Mouse (Mus musculus) 3134 (cell line): ENCODE measurements around the gene Iqgap2.

Experiments
- DNase-seq: peaks from one replicate; pipeline ENCODE4 v3.0.0-alpha.2; 2011; ENCODE audit warnings: low spot score; ENCODE audit not compliant: insufficient read length; ENCODE audit errors: extremely low read depth

The Iqgap2 gene

DNA sequence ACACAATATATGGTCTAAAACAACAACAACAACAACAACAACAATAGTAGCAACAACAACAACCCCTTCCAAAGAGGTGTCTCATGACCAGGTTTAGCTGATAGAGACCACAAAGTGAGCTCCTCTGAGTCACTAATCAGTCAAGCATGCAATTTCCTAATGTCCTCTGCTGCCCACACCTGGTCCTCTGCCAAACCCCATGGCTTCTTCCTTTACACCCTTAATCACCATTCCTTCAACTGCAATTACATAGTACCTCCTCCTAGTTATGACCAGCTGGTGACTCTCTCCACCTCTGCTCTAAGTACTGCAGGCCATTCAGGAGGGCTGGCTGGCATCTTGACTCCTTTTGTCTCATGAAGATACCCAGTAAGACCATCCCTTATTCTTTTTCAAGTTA is 60.0 kb downstream of the Iqgap2 start:
- DNase-seq, result no peak

DNA sequence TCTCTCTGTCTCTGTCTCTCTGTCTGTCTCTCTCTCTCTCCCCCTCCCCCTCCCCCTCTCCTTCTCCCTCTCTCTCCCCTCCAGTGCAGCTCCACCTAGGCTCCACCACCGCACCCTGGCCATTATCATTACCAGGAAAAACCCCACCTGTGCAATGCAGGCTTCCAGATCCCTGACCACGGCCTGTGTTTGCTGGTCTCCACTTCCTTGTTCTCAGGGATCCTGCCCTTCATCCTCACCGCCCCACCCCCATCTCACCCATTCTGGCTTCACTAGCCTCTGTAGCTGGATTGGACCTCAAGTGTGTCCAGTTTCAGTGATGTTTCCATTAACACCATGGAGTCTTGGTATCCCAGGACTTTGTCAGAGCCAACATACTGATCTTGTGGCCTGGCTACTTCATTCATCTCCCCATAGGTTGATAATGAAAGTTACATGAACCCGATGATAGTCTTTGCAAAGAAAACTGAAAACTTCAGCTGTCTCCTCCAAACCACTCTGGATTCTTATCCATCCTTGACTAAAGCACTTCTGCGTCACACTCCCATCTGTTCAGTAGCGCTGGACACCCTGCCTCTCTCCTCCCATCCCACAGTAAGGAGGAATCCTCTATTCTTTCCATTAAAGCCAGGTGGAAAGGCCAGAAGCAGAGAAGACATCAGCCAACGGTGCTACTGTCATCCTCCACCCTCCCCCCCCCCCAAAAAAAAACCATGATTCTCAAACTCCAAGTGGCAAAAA is 62.1 kb downstream of the Iqgap2 start:
- DNase-seq, result no peak

DNA sequence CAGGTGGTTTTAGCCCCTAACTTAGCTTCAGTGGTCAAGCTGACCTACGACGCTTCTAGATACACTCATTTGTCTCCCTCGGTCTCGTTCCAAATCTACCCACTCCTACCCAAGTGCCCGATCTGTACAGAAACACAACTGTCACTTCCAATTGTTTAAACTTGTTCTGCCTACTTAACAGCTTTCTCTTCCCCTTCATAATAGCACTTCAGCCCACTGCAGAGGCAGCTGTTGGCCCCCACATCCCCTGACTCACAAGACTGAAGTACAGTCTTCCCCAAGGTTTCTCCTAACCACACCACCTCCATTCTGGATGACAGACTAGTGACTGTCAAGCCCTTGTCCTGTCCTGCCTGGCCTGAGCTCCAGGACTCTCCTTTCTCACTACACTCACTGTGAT is 63.1 kb downstream of the Iqgap2 start:
- DNase-seq, result no peak

DNA sequence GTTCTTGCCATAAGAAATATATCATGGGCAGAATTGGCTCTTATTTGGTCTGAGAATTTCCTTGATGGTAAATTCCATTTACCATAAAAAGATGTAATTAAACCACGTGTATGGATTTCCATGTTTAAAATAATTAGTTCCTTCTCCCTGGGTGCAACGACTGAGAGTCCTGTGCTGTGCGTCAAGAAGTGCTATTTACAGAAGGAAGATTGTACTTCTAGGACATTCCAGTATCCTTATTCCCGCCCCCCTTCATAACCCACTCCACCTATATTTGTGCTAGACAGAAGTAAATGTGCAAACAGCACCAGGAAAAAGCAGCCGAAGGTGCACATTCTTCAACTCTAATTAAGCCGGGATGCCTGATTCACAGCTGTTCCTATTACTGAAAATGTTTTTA is 65.5 kb downstream of the Iqgap2 start:
- no peak for DNase-seq

DNA sequence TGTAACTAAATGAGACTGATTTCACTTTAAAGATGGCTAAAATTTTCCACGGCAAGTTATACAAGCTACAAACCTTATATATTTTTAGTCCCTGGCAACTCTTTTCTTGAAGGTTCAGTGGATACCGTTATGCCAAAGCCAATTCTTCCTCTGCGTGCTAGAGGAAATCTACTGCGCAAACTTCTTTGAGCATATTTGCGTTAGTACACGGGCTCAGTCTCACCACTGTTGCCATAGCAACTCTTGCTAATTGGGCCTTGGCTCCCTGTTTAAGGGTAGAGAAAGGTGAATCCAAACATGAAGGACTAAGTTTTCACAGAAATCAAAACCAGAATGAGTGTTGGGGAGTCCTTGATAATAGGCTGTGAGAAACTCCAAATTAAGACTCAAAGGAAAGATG is 68.8 kb downstream of the Iqgap2 start:
- no peak for DNase-seq

DNA sequence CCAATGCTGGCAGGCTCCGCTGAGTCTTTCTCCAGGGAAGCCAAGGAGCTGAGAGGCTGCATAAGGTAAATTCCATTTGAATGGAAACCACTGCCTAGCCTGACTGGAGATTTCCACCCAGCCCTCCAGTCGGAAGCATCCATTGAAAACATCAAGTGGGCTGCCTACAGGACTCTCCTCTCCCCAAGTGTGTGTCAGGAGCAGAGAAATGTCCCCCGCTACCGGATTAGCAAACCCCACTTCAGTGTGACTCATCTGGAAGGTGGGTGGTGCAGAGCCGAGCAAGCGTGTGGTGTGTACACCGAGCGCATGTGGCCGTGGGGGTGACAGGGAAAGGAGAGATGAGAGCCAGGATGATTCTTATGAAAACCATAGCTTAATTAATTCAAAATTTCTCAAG is 71.7 kb downstream of the Iqgap2 start:
- DNase-seq, result no peak

DNA sequence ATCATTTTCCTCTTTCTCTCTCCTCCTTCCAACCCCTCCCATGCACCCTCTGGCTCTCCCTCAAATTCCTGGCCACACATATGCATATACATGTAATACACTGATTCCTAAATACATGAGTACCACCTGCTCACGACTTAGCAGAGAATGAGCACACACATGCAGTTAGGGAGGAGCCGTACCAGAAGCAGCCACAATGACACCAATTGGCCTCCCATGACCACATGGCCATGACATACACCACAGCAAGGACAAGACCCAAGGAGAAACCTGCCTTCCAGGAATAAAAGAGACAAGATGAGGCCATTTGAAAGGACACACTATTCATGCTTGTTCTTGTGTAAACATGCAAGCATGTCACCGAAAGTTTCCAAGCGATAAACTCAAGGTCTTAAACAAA is 72.8 kb downstream of the Iqgap2 start:
- DNase-seq, result no peak

DNA sequence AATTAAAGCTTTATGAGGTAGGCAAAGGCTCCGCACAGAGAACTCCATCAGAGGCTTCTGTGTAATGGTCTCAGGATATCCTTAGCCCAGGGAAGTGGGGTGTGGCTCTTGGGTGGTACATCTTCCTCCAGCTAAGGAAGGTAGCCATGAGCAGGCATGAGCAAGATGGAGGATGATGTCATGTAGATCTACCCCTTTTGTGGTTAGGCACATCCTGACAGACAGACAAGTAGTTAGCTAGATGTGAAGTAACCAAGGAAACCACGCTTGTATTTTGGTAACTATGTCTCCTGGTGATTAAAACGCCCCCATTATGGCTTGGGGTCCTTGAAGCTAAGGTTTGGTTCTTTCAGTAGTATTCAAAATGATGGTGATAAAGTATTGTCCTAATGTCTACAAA is 78.1 kb downstream of the Iqgap2 start:
- no peak for DNase-seq

DNA sequence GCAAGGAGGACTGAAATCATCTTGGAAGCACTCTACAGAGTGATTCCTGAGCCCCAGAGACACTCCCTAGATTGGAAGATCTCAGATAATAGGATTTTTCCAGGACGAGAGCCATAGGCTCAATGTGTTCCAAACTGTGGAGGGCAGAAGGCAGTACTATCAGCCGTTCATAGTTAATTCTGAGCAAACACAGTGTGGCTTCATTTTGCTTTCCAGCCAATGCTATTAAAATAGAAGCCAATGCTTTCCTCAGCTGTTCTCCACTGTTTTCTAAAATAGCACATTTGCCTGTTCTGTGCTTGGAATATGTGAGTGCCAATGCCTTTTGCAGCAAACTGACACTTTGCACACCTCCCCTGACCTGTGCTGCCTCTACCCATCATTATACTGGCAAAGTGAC is 80.9 kb downstream of the Iqgap2 start:
- DNase-seq, result no peak

DNA sequence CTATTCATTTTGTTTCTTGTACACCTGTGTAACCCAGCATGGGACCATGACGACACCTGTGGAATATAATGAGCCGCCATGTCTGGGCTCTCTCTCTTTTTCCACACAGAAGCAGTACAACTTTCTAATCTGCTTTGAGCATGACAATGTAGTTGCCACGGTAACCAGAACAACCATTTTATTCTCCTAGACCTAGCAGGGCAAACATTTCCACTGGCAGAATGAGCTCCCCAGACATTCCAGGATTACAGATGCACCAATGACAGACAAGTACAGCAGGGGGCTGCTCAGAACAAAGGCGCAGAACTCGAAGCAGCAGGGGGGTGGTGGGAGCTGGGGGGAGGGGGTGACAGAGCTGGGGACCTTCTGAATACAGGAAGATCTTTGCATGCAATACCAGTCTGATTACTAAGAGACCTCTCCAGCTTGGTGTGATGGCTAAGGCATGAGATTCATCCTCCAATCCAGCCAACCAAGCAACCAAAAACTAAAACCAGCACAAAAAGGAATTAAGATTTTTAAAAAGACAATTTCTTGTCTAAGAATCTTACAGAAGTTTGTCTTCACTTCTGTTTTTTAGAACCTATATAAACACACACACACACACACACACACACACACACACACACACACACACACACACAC is 84.5 kb downstream of the Iqgap2 start:
- no peak for DNase-seq

DNA sequence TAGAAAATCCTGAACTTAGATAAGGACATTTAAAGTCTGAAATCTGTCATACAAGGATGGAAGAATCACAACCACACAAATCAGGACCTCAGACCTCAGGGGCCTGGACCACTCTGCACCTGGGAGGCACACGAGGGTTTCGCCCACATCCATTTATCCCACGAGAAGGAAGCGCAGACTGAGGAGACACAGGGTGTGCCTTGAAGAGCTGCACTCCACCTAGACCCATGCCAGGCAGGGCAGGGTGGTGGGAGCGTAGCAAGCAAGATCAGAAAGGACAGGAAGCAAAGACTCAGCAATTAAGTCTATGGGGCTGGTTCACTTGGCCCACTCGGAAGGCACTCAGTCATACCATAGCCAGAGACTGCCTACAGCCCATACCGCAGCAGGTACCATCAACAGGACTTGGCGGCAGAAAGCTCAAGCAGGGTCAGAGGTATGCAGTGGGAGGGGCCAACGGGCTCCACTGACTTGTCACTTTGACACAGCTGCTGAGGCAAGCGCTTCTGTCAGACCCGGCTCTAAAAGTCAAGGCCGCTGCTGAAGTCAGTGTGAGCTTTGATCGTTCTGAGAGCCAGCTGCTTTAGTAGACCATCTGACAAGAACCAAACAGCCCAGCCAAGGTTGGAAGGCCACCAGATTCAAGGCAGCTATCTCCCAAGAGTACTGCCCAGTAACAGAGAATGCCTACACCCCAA is 86.1 kb downstream of the Iqgap2 start:
- no peak for DNase-seq

DNA sequence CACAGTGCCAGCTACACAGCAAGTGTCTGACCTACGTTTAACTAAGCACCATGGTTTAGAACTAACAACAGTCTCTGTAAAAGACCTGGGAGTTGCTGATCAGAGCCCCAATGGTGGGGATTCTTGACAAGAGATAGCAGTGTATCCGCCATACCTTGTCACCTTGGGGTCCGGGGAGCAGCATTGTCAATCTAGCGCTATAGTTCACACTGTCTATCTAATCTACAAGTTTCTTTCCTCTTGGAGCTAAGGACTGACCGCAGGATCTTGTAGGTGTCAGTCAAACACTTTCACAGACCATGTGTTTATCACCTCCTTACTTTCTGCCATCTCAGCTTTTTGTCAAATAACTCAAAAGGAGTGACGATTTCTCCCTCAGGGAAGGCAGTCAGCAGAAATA is 87.6 kb downstream of the Iqgap2 start:
- no peak for DNase-seq

DNA sequence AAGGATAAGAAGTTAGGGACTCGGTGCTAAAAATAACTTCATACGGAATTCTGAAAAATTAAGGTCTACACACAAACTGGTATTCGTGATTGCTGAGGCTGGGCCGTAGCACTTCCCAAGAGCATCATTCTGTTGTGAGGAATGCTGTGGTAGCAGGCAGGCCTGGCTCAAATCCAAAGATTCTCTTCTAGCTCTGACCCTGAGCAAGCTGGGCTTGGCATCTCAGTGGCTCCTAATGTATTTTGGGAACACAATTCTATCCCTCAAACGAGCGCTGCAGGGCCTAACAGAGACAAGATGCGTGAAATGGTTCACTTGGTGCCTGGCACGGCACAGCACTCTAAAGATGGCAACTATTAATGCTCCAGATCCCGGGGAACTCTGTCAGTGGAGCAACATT is 90.8 kb downstream of the Iqgap2 start:
- DNase-seq, result no peak

DNA sequence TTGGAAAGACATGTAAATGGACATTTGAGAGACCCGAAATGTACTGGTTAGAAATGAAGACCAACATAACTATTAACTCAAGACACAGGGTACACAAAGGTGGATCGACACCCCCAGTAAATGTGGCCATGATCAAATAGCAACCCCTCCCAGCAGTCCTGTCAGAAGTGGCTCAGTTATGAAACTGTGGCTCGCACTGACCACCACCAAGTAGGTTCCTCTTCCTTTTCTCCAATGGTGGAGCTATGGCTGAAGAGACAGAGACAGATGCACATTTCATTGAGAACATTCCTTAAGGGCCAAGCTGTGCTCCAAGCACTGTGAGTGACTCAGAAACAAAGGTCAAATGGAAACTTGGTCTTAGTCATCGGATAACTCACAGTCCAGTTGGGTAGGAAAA is 92.4 kb downstream of the Iqgap2 start:
- no peak for DNase-seq

DNA sequence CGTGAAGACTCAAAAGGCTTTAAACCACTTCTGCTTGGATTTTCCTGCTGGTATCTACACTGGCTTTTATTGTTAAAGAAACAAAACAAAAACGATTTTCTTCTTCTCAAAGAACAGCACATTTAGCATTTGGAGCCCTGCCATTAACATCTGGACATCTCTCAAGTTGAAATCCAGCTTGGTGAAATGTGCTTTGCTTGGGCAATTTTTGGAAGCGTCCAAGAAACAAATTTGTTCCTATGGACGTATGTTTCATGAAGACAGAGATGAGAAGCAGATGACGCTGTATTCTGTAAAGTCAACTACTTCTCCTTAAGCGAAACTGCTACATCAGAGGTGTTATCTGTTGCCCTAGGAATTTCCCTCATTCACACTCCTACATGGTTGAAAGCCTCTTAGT is 93.0 kb downstream of the Iqgap2 start:
- DNase-seq, result no peak

DNA sequence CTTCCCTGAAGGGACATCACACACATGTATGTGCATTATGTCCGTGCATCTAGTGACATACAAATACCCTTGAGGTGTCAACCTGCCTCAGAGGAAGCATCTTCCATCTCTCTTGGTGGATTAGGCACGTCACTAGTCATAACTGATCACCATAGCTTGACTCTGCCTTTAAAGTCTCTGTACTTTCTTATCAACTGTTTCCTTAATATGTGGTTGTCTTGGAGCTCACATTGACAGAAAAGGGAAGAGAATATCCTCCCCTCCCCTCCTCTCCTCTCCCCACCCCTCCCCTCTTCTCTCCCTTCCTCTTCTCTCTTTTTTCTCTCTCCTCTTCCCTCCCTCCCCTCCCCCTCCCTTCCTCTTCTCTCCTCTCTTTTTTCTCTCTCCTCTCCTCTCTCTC is 94.2 kb downstream of the Iqgap2 start:
- no peak for DNase-seq

DNA sequence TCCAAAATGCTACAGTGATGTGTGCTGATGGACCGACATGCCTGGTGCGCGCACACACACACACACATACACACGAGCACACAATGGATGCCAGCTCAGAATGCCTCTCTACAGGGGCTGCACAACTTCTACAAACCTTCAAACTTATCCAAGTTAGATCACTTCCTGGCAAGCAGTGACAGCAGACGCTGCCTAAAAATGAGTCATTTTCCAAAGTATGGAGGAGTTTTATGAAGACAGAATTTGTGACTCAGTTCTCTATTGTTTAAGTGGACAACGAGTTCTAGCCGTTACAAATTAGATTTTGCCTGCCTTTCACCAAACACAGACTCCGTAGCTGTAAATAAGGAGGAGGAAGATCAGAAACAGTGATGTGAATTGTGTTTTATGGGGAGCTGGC is 97.4 kb downstream of the Iqgap2 start:
- no peak for DNase-seq

DNA sequence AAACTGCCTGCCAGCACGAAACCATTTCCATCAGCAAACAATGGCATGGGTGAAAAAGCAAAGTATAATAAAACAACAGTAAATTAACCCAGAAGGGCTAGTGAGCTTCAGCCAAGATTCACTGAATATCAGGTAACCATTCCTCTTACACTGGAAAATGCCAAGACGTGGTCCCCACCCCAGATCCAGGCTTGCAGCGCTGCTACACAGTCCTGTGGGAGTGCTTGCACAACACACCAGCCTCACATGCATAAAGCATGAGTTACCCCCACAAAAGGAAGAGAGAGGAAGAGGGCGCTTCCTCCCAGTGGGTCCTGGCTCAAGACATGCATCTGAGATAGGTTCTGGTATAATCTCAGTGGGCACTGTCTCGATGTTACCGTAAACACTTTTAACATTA is 100.8 kb downstream of the Iqgap2 start:
- DNase-seq, result no peak

DNA sequence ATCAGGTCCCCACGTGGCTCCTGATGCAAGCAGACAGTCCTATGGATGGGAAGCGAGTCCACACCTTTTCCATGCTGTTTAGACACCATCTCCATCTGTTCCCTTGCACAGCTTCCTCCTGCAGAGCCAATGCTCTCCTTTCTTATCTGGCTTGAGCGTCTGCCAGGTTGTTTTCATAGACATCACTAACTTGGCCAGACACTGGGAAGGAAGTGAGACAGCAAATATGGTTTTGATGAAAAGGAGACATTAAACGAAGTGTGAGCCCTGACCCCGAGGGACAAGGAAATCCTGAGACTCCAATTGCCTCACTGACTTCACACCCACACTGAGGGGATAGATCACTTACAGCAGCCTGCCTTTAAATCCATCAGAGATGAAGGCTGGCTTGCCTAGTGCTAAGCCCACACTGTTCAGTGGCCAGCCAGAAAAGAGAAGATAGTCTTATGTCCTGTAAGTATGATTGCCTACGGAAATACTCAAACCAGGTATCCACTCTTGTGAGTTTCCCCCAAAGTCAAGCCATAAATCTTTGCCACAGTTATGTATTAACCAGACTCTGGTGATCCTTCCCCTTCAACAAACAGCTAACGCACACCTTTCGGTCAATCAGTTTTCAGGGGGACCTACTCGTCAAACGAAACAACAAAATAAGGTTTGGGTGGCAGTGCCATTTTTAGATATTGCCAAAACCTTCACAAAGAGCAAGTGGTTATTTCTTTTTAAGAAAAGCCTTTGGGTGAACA is 102.9 kb downstream of the Iqgap2 start:
- DNase-seq, result no peak

DNA sequence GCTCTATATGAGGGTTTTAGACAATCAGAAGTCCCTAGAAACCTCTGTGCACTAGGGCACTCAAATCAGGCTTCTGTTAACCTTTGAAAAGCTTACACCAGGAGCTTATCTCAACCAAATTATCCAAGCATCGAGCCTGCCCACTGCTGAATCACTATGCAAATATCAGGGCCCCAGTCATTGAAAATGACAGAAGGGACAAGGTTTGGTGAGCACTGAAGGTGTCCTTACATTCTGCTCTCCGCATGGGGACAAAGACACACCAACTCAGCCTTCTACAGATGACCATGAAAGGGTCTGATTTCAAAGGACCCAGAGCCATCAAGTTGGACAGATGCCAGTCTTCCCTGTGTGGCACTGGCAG is 108.8 kb downstream of the Iqgap2 start:
- no peak for DNase-seq

DNA sequence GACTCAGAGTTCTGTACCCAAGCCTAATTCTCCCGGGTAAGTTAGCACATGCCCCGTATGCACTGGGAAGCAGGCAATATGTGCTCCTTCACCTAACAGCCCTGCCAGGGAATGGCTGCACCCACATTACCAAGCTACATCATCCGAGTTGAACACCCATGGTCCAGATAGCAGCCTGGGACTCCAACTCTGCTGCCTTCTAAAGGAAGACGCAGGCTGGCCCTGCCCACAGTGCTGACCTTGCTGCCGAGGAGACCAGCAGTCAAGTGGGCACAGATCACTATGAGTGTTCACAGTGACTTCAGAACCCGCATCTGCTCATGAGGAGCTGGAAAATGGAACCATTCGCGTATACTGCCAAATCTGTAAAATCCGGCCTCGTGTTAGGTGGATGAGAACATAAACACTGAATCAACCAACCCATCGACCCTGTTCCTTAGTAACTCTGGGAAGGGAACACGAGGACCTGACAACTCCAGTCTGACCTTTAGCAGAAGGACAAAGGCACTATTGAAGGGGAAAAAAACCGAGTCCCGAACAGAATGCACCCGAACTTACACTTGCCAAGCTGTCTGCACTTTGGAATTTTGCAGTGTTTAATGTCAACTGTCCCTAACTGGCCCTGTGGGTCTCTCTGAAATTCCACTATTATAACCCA is 109.3 kb downstream of the Iqgap2 start:
- no peak for DNase-seq
